Mouse (Mus musculus) olfactory bulb, adult 2 months (tissue): Measurements from ENCODE around the gene Slc39a13. TPM values are rescaled to one million over a fixed set of nuclear protein-coding genes. Genes with fewer than 3 reads are reported as not detected.
"Not testable (repeated sequence)": the region's sequence is repeated elsewhere in the genome, so short reads cannot be mapped to it uniquely, and the experiment has no call there.

Experiments used
- H3K27ac ChIP-seq: fragments of 200-500 bp; 2 replicates; pipeline ENCODE4 v1.5.1; 2012; ENCODE audit warnings: low read depth, low read length; ENCODE audit not compliant: insufficient read depth
- H3K4me1 ChIP-seq: fragments of 200-500 bp; 2 replicates; pipeline ENCODE4 v1.6.1; 2012; ENCODE audit warnings: low read length; ENCODE audit not compliant: control insufficient read depth, insufficient read depth
- H3K4me3 ChIP-seq: fragments of 200-500 bp; 2 replicates; pipeline ENCODE4 v1.5.1; 2012; ENCODE audit warnings: mild to moderate bottlenecking, low read depth, low read length, moderate library complexity; ENCODE audit not compliant: insufficient read depth
- CTCF ChIP-seq: fragments of 200-500 bp; IDR thresholded peaks from 2 replicates; pipeline ENCODE4 v1.5.1; 2012; ENCODE audit warnings: low read depth, mild to moderate bottlenecking, low read length, moderate library complexity; ENCODE audit not compliant: insufficient read depth
- POLR2A ChIP-seq: fragments of 200-500 bp; IDR thresholded peaks from 2 replicates; pipeline ENCODE4 v1.6.1; 2012; ENCODE audit warnings: mild to moderate bottlenecking, low read depth, low read length, moderate library complexity; ENCODE audit not compliant: insufficient read depth
- WGBS: fragments of 180-500 bp; shearing (Covaris S2); methylation state at CpG from one replicate; pipeline ENCODE4 v1.1.7; 2018; 5-methylcytosine and 5-hydroxymethylcytosine counted together
- polyA plus RNA-seq: library from polyadenylated mRNA; stranded (reverse); fragments of >200 nt; gene quantifications from 2 replicates; pipeline ENCODE4 v1.2.4, GENCODE M21; 2012; ENCODE audit warnings: low replicate concordance; ENCODE audit not compliant: missing spikeins, insufficient read depth, insufficient read length

Slc39a13 gene
- polyA plus RNA-seq, 1 experiment = not detected

- 100% methylated on average over 1 of the region's 1 CpGs for WGBS
- H3K27ac ChIP-seq = no peak overlapping the region
- no peak for TF ChIP-seq CTCF
- H3K4me1 ChIP-seq = no peaks in the 10 kb centered on the region
- H3K4me3 ChIP-seq = no peak overlapping the region
Measured at GRCm38 (mm10) chr2:91023956-91024355, 46.3 kb downstream of the Slc39a13 start.

GRCm38 (mm10) chr2:91023131-91023530 lies 47.1 kb downstream of the Slc39a13 start:
- WGBS = 62% methylated on average over 2 of the region's 2 CpGs
- Histone ChIP-seq H3K4me3 (no peak overlapping the region), H3K4me1 (no peaks in the 10 kb centered on the region), H3K27ac (no peak overlapping the region)
- TF ChIP-seq POLR2A (no peak), CTCF (no peak)

- H3K4me1 ChIP-seq, H3K4me3 ChIP-seq, H3K27ac ChIP-seq: not testable (repeated sequence)
- WGBS = 96% methylated on average over 7 of the region's 7 CpGs
Measured at GRCm38 (mm10) chr2:91022266-91022665, 48.0 kb downstream of the Slc39a13 start.

GRCm38 (mm10) chr2:91019911-91020310 lies 50.3 kb downstream of the Slc39a13 start:
- Histone ChIP-seq H3K4me3 (no peak overlapping the region), H3K27ac (no peak overlapping the region), H3K4me1 (peaks cover 5% of the 10 kb centered on the region)
- WGBS = 93% methylated on average over 3 of the region's 3 CpGs
- TF ChIP-seq CTCF (no peak), POLR2A (no peak)

- 33% methylated on average over 8 of the region's 8 CpGs for WGBS
- Histone ChIP-seq H3K4me3 (no peak overlapping the region), H3K4me1 (peaks cover 5% of the 10 kb centered on the region), H3K27ac (no peak overlapping the region)
- no peak for TF ChIP-seq CTCF
- TF ChIP-seq POLR2A = no peak
Measured at GRCm38 (mm10) chr2:91018061-91018788, 52.0 kb downstream of the Slc39a13 start.

GRCm38 (mm10) chr2:91015386-91015785 lies 54.8 kb downstream of the Slc39a13 start:
- TF ChIP-seq POLR2A (no peak), CTCF (no peak)
- Histone ChIP-seq H3K4me3 (no peak overlapping the region), H3K27ac (no peak overlapping the region), H3K4me1 (peaks cover 5% of the 10 kb centered on the region)
- 67% methylated on average over 4 of the region's 4 CpGs for WGBS

GRCm38 (mm10) chr2:91013881-91014280 lies 56.3 kb downstream of the Slc39a13 start:
- no peak overlapping the region for H3K4me3 ChIP-seq
- TF ChIP-seq POLR2A = no peak
- no peak for TF ChIP-seq CTCF
- no peak overlapping the region for H3K27ac ChIP-seq
- 92% methylated on average over 2 of the region's 2 CpGs for WGBS
- peaks cover 5% of the 10 kb centered on the region for H3K4me1 ChIP-seq

Other genes starting within 250 kb of the Slc39a13 start
- 367 TPM in 1 of 2 replicates, not detected in the other for gene Mtch2, start 223.3 kb downstream of the Slc39a13 start, polyA plus RNA-seq
- not detected in 2 replicates for gene C1qtnf4, start 184.6 kb downstream of the Slc39a13 start, polyA plus RNA-seq
- not detected in 2 replicates for gene Kbtbd4, start 165.7 kb downstream of the Slc39a13 start, polyA plus RNA-seq
- gene Ndufs3, start 165.6 kb downstream of the Slc39a13 start, polyA plus RNA-seq = not detected in 2 replicates
- 177 and 210 TPM in 2 replicates for gene Celf1, start 130.0 kb downstream of the Slc39a13 start, polyA plus RNA-seq
- gene Rapsn, start 34.8 kb downstream of the Slc39a13 start, polyA plus RNA-seq = not detected in 2 replicates
- gene Psmc3, start 16.4 kb downstream of the Slc39a13 start, polyA plus RNA-seq = not detected in 2 replicates
- gene Spi1, start 12.0 kb upstream of the Slc39a13 start, polyA plus RNA-seq = not detected in 2 replicates
- gene Mybpc3, start 47.7 kb upstream of the Slc39a13 start, polyA plus RNA-seq = not detected in 2 replicates
- gene Madd, start 113.4 kb upstream of the Slc39a13 start, polyA plus RNA-seq = 318 TPM in 1 of 2 replicates, not detected in the other
- not detected in 2 replicates for gene Nr1h3, start 132.4 kb upstream of the Slc39a13 start, polyA plus RNA-seq
- gene Acp2, start 132.5 kb upstream of the Slc39a13 start, polyA plus RNA-seq = not detected in 2 replicates
- not detected in 2 replicates for gene Ddb2, start 166.6 kb upstream of the Slc39a13 start, polyA plus RNA-seq
- not detected in 2 replicates for gene Pacsin3, start 185.5 kb upstream of the Slc39a13 start, polyA plus RNA-seq
- gene Arfgap2, start 194.6 kb upstream of the Slc39a13 start, polyA plus RNA-seq = not detected in 2 replicates